In the genomic region with DNA sequence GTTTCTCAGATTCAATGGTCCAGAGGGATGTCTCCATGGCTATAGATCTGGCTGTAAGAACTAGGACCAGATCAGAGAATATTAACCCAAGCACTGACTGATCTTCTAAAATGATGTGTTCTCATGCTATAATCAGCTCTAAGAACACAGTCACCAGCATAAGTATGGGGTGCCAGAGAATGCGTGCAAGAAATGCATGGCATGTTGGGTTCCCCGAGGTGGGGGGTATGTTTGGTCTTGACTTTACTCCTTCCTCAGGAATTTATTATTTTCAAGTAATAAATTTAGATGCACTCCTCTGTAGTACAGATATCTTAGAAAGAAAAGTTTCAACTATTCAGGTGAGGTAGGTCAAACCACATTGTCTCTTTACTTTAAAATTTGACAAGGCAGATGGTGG, we compare ENCODE assay signal across 17 mouse cellular contexts.
A peak's percentile ranks its signal among the peaks of the same experiment; 100 is the strongest.
DNase-seq lines count a peak whose midpoint lies in the region; ATAC-seq and TF ChIP-seq lines count a peak whose summit lies in the region.
"Had no signal": no experiment of that assay in that cellular context is flagged by ENCODE, and none has a peak within 500 bp of the region (broad histone marks: within the 10 kb centered on the region; RNA-seq: fewer than 3 reads in every experiment).

No protein-coding gene starts in this region.

- CTCF ChIA-PET in Patski (lab: Charles Lee) = no interaction called here

- peak overlapping the region; percentile 60 for H3K27ac ChIP-seq in heart, adult 2 months
- H3K27ac ChIP-seq: embryonic facial prominence, embryonic 13.5 days; embryonic facial prominence, embryonic 15.5 days; forebrain, embryonic 10.5 days; forebrain, embryonic 12.5 days had no signal

- H3K9ac ChIP-seq in heart, adult 2 months (ENCODE audit: low read depth, low read length) = no peak overlapping the region
- H3K9ac ChIP-seq: embryonic facial prominence, embryonic 13.5 days; embryonic facial prominence, embryonic 15.5 days; forebrain, embryonic 12.5 days had no signal

- TF ChIP-seq EP300 in heart, adult 2 months (IDR thresholded peaks at IDR 0.05; ENCODE audit: insufficient read depth, low read depth, low read length) = no peak

- H3K4me3 ChIP-seq in heart, adult 2 months = no peak overlapping the region
- H3K4me3 ChIP-seq: embryonic facial prominence, embryonic 13.5 days; embryonic facial prominence, embryonic 15.5 days; erythroblast, embryonic 14.5 days; forebrain, embryonic 10.5 days; forebrain, embryonic 12.5 days had no signal

- no peaks in the 10 kb centered on the region for H3K79me2 ChIP-seq in heart, adult 2 months (replicated peaks; ENCODE audit: control insufficient read depth, insufficient read depth, low read length)

- no peak for TF ChIP-seq CTCF in heart, adult 2 months (IDR thresholded peaks at IDR 0.05)
- TF ChIP-seq CTCF in Patski (IDR thresholded peaks at IDR 0.05) = no peak

- intact Hi-C loops in heart, adult 2 months (cut with DNase I) = loop anchor here (10.0 kb wide), 1 partner anchor 630 kb away; no protein-coding TSS in a partner anchor

- POLR2A ChIA-PET in Patski (lab: Charles Lee) = interaction anchor here (1.2 kb wide), 1 partner anchor 12 kb away, joined by 3 read pairs; no protein-coding TSS in a partner anchor

- 79% methylated on average over 2 of the region's 2 CpGs for WGBS in heart, adult 2 months

- H3K36me3 ChIP-seq in heart, adult 2 months (ENCODE audit: control insufficient read depth, insufficient read depth, low read length) = no peaks in the 10 kb centered on the region
- H3K36me3 ChIP-seq: embryonic facial prominence, embryonic 13.5 days; embryonic facial prominence, embryonic 15.5 days; forebrain, embryonic 10.5 days; forebrain, embryonic 12.5 days had no signal

- ATAC-seq in Patski = peak; percentile 82
- ATAC-seq: forebrain, embryonic 14.5 days; forebrain, embryonic 16.5 days had no signal

- DNase-seq in heart, adult 2 months = no peak
- no peak for DNase-seq in heart, adult 8-10 months (ENCODE audit: low spot score)
- DNase-seq in Muller cell, postnatal 12 days (ENCODE audit: inconsistent ontology term) = peak; percentile 54
- peak; percentile 51 for DNase-seq in Patski (ENCODE audit: low read depth, low spot score)
- no peak for DNase-seq in ovary, postnatal 36 days (ENCODE audit: low spot score)
- DNase-seq: adrenal gland, adult 2 months; adrenal gland, postnatal 25 days; cerebellum, adult 11 months; cerebellum, adult 8-10 months; embryo, embryonic 11 days had no signal

- TF ChIP-seq POLR2A in heart, adult 2 months (IDR thresholded peaks at IDR 0.05; ENCODE audit: insufficient read depth, low read depth, low read length) = no peak

- no peaks in the 10 kb centered on the region for H3K27me3 ChIP-seq in heart, adult 2 months (ENCODE audit: control insufficient read depth, insufficient read depth, low read length)
- H3K27me3 ChIP-seq in Patski = no peaks in the 10 kb centered on the region
- H3K27me3 ChIP-seq: embryonic facial prominence, embryonic 13.5 days; embryonic facial prominence, embryonic 15.5 days; forebrain, embryonic 12.5 days had no signal

- in situ Hi-C loops in Patski (cut with MboI; ENCODE audit: low pct_unique_long_range_greater_than_20kb) = no loop called here

- peaks cover 1% of the 10 kb centered on the region; the same call in 1 of the 2 replicates for H3K4me1 ChIP-seq in heart, adult 2 months (ENCODE audit: control insufficient read depth, insufficient read depth, low read length)
- H3K4me1 ChIP-seq: embryonic facial prominence, embryonic 13.5 days; embryonic facial prominence, embryonic 15.5 days; forebrain, embryonic 10.5 days; forebrain, embryonic 12.5 days had no signal

Comparison
In these comparisons a context has a peak if more than half of its experiments do, and no peak if none do; other contexts are left out.
1. DNase-seq: peak in Muller cell, postnatal 12 days (single experiment) and Patski (single experiment); none in heart, adult 2 months (0 of 2), heart, adult 8-10 months (single experiment) and ovary, postnatal 36 days (single experiment).